Mouse (Mus musculus) liver, embryonic 16.5 days (tissue): Measurements from ENCODE around the gene Mettl11b. TPM values are rescaled to one million over a fixed set of nuclear protein-coding genes. Genes with fewer than 3 reads are reported as not detected.

Source experiments
- ATAC-seq: fragments of 200-750 bp; cut with Nextera tagmentation; 2 replicates; pipeline ENCODE4 v1.8.0; 2017; ENCODE audit warnings: low read depth, mild to moderate bottlenecking, moderate number of reproducible peaks, moderate library complexity
- H3K27ac ChIP-seq: fragments of 300-500 bp; sonication (generic); 2 replicates; pipeline ENCODE4 v1.5.1; 2014; ENCODE audit warnings: mild to moderate bottlenecking, low read length
- H3K27me3 ChIP-seq: fragments of 300-500 bp; sonication (generic); 2 replicates; pipeline ENCODE4 v1.6.1; 2014; ENCODE audit warnings: low read depth, low read length, mixed read lengths; ENCODE audit not compliant: control insufficient read depth, insufficient read depth
- H3K36me3 ChIP-seq: fragments of 300-500 bp; sonication (generic); 2 replicates; pipeline ENCODE4 v1.6.1; 2014; ENCODE audit warnings: mild to moderate bottlenecking; ENCODE audit not compliant: control insufficient read depth, insufficient read depth
- H3K4me1 ChIP-seq: fragments of 300-500 bp; sonication (generic); 2 replicates; pipeline ENCODE4 v1.6.1; 2014; ENCODE audit warnings: low read depth, low read length, mixed read lengths; ENCODE audit not compliant: control insufficient read depth
- H3K4me2 ChIP-seq: fragments of 300-500 bp; sonication (generic); 2 replicates; pipeline ENCODE4 v1.6.1; 2014; ENCODE audit warnings: low read depth, low read length, mixed read lengths
- H3K4me3 ChIP-seq: fragments of 300-500 bp; sonication (generic); 2 replicates; pipeline ENCODE4 v1.5.1; 2014; ENCODE audit warnings: low read depth, mild to moderate bottlenecking, low read length
- H3K9ac ChIP-seq: fragments of 300-500 bp; sonication (generic); 2 replicates; pipeline ENCODE4 v1.6.1; 2014; ENCODE audit warnings: low read depth, low read length
- H3K9me3 ChIP-seq: fragments of 300-500 bp; sonication (generic); replicated peaks from 2 replicates; pipeline ENCODE4 v1.6.1; 2016; ENCODE audit warnings: low read length; ENCODE audit not compliant: control insufficient read depth
- WGBS: fragments of 180-500 bp; shearing (Covaris S2); extraction: QIAGEN DNeasy Blood & Tissue Kit; methylation state at CpG from one replicate; pipeline ENCODE4 v1.1.7; 2014; ENCODE audit not compliant: insufficient replicate concordance; 5-methylcytosine and 5-hydroxymethylcytosine counted together
- polyA plus RNA-seq: library from polyadenylated mRNA; unstranded; fragments of >200 nt; fragmentation: Nextera tagmentation; extraction: Ambion mirVana; gene quantifications from 2 replicates; pipeline ENCODE4 v1.2.1, GENCODE M21; 2015

Gene Mettl11b
- polyA plus RNA-seq, 1 experiment from 2014 or later = 0.05 TPM

DNA sequence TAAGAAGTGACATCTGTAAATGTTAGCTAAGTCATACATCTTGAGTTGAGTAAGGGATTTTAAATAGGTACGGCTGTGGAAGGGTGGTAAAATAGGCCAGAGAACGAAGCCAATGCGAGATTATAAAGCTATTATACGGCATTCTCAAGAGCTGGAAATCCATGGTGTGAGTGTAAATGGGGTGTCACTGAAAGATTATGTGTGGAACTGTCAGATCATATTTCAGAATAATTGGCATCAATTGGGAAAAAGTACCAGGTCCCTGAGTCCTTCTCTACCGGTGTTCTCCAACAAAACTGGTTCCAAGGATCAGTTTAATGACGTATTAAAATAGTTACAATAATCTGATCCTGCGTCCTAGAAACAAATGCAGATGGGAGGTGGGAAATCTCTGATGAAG, 24.5 kb downstream of the Mettl11b start:
- Histone ChIP-seq H3K27ac (no peak overlapping the region), H3K9me3 (no peaks in the 10 kb centered on the region), H3K4me2 (no peak overlapping the region), H3K4me3 (no peak overlapping the region), H3K36me3 (no peaks in the 10 kb centered on the region), H3K9ac (no peak overlapping the region), H3K27me3 (no peaks in the 10 kb centered on the region), H3K4me1 (no peaks in the 10 kb centered on the region)
- ATAC-seq = no peak
- 73% methylated on average over 7 of the region's 7 CpGs for WGBS

DNA sequence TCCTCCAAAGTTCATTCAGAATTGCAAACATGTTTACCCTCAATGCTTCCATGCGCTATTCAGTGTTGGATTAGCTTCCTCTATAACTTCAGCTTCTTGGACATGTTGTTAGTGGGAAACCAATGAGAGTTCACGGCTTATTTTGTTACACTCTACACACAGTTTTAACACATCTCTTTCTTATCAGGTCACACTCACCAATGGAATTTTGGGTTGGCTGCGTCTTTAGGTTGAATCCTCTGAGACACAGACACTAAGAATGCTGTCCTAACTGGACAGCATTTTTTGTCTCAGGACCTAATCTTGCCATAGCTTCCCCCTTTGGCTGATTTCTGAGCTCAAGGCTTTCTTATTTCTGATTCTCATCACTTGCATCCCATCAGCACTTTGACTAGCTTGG, 25.3 kb downstream of the Mettl11b start:
- WGBS = 57% methylated on average over 3 of the region's 3 CpGs
- Histone ChIP-seq H3K9ac (no peak overlapping the region), H3K27me3 (no peaks in the 10 kb centered on the region), H3K27ac (no peak overlapping the region), H3K4me1 (no peaks in the 10 kb centered on the region), H3K4me3 (no peak overlapping the region), H3K36me3 (no peaks in the 10 kb centered on the region), H3K9me3 (no peaks in the 10 kb centered on the region), H3K4me2 (no peak overlapping the region)
- ATAC-seq = no peak

DNA sequence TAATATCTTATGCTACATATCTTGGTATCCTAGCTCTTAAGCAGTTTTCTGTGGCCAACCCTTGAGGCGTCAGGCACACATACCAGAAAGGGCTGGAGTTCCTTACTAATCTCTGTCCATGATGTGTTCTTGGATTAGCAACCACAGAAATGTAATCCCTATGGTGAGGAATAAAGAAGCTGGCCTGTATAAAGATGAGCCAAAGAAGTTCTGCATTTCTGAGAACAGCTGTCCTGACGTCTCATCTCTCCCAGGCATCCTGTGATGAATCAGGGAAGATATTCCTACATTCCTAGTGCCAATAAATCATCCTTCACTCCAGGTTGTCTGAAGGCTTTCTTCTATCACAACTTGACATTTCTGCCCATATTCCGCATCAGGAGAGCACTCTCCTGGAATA, 33.2 kb downstream of the Mettl11b start:
- Histone ChIP-seq H3K9me3 (no peaks in the 10 kb centered on the region), H3K27ac (no peak overlapping the region), H3K4me2 (no peak overlapping the region), H3K4me3 (no peak overlapping the region), H3K36me3 (no peaks in the 10 kb centered on the region), H3K27me3 (no peaks in the 10 kb centered on the region), H3K4me1 (no peaks in the 10 kb centered on the region), H3K9ac (no peak overlapping the region)
- 55% methylated on average over 3 of the region's 3 CpGs for WGBS
- no peak for ATAC-seq

DNA sequence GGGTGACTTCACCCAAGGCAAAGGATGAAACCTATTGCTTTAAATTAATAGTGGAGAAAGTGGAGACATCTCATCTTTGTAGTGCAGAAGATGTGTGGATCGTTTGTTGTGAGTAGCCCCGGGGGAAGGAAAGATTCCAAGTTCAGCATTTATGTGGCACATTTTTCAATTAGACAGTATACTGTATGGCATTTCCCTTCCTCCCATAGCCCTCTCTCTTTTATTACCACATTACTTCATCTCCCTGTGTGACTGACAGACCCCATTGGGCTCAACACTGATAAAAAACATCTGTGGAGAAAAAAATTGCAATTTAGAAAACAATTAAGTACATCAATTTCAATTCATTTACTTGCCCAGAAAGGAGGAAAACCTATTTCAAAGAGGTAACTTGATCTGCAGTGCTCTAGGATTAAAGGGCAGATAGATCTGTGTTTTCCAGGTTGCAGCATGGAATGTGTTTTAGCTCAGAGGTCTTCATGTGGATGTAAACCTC, 42.0 kb downstream of the Mettl11b start:
- Histone ChIP-seq H3K36me3 (no peaks in the 10 kb centered on the region), H3K4me2 (no peak overlapping the region), H3K4me1 (no peaks in the 10 kb centered on the region), H3K9me3 (no peaks in the 10 kb centered on the region), H3K27me3 (no peaks in the 10 kb centered on the region), H3K4me3 (no peak overlapping the region), H3K27ac (no peak overlapping the region), H3K9ac (no peak overlapping the region)
- 62% methylated on average over 2 of the region's 2 CpGs for WGBS
- ATAC-seq = no peak

DNA sequence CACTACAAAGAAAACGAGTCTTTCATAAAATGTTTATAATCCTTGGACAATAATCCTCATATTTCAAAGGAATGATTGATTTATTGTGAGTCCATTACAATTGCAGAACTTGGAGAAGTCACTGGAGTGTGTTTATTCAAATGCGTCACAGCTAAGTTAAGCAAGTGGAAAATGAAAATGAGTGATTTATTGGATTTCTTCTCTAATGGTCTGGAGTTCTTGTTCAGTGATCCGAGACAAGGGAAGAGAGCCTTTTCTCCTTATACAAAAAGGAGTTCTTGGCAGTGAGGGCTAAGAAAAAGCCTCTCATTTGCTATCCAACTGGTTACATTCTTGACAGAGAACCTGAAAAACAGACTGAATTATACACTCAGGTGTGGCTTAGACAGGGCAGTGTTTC, 42.9 kb downstream of the Mettl11b start:
- H3K36me3 ChIP-seq = no peaks in the 10 kb centered on the region
- ATAC-seq = no peak
- no peak overlapping the region for H3K4me2 ChIP-seq
- H3K4me1 ChIP-seq = no peaks in the 10 kb centered on the region
- no peaks in the 10 kb centered on the region for H3K27me3 ChIP-seq
- H3K9ac ChIP-seq = no peak overlapping the region
- WGBS = 47% methylated on average over 3 of the region's 3 CpGs
- H3K4me3 ChIP-seq = no peak overlapping the region
- H3K9me3 ChIP-seq = no peaks in the 10 kb centered on the region
- H3K27ac ChIP-seq = no peak overlapping the region

DNA sequence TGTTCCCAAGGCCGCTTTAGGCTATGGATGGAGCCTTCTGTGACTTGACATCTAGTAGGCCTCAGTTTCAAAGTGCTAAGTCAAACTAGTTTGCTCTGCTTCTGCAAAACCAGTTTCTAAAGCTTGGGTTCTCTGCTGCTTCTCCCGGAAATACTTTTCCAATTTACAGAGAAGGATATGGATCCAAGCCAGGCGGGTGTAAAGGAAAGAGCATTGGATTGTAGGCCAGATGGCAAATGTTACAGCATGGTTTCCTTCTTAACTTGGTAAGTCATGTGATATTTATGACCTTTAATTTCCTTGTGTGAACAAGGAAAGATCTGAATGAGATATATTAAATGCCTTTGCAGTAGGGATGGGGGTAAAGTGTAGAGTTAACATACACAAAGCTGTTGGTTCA, 52.2 kb downstream of the Mettl11b start:
- H3K4me1 ChIP-seq = no peaks in the 10 kb centered on the region
- H3K27ac ChIP-seq = no peak overlapping the region
- H3K4me2 ChIP-seq = no peak overlapping the region
- WGBS = 70% methylated on average over 3 of the region's 3 CpGs
- no peak for ATAC-seq
- H3K9ac ChIP-seq = no peak overlapping the region
- H3K36me3 ChIP-seq = no peaks in the 10 kb centered on the region
- H3K27me3 ChIP-seq = no peaks in the 10 kb centered on the region
- no peak overlapping the region for H3K4me3 ChIP-seq
- no peaks in the 10 kb centered on the region for H3K9me3 ChIP-seq

DNA sequence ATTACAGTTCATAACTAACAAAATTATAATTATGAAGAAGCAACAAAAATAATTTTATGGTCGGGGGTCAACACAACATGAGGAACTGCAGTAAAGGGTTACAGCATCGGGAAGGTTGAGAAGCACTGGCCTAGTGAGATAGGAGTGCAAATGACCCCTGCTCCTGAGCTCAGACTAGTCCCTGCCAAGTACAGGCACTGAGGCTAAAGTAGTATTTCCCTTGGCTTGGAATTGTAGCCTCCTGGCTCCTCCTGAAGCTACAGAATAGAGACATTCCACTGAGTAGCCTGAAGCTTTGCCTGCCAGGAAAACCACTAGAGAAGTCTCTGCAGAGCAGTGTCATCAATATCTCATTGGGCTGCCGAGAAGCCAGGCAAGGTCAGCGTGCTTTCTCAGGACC, 53.7 kb downstream of the Mettl11b start:
- 54% methylated on average over 4 of the region's 4 CpGs for WGBS
- H3K4me3 ChIP-seq = no peak overlapping the region
- no peak overlapping the region for H3K27ac ChIP-seq
- no peaks in the 10 kb centered on the region for H3K27me3 ChIP-seq
- no peak overlapping the region for H3K9ac ChIP-seq
- no peak for ATAC-seq
- no peaks in the 10 kb centered on the region for H3K36me3 ChIP-seq
- H3K4me2 ChIP-seq = no peak overlapping the region
- no peaks in the 10 kb centered on the region for H3K4me1 ChIP-seq
- H3K9me3 ChIP-seq = no peaks in the 10 kb centered on the region

DNA sequence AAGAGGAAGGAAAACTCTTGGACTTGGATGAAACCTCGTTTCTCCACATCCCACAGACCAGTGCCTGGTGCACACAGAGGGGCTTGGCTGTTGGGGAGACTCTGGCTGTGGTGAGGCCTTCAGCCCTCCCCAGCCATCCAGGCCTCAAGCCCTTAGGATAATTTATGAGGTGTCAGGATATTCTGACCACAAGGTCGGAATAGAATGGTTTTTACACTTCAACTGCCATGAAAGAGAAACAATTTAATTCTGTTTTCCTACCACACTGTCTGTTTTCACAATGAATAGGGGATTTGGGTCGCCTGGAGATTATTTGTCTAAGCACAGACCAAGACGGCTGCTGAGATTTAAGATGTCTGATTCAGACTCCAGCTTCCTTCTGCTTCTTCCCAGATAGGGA, 54.3 kb downstream of the Mettl11b start:
- no peak overlapping the region for H3K27ac ChIP-seq
- ATAC-seq = no peak
- H3K9ac ChIP-seq = no peak overlapping the region
- H3K4me3 ChIP-seq = no peak overlapping the region
- H3K27me3 ChIP-seq = no peaks in the 10 kb centered on the region
- H3K4me2 ChIP-seq = no peak overlapping the region
- no peaks in the 10 kb centered on the region for H3K4me1 ChIP-seq
- no peaks in the 10 kb centered on the region for H3K9me3 ChIP-seq
- no peaks in the 10 kb centered on the region for H3K36me3 ChIP-seq
- WGBS = 20% methylated on average over 4 of the region's 4 CpGs

DNA sequence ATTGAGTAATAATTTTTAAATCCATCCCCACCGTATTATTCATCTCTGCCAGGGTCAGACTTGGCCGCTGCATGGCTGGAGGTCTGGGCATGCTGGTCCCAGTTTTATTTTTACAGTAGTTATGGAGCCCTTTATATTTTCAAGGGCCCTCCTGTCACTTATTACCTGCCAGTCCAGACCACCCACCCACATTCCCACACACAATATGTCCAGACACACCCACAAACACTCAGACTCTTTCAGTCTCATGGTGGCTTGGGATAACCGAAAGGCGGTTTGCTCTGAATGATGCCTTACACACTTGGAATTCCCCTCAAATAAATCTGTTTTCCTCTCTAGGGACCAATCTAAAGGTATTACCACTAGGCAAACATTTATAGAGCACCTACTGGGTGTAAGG, 55.1 kb downstream of the Mettl11b start:
- Histone ChIP-seq H3K9ac (no peak overlapping the region), H3K4me3 (no peak overlapping the region), H3K27me3 (no peaks in the 10 kb centered on the region), H3K27ac (no peak overlapping the region), H3K4me1 (no peaks in the 10 kb centered on the region), H3K9me3 (no peaks in the 10 kb centered on the region), H3K4me2 (no peak overlapping the region), H3K36me3 (no peaks in the 10 kb centered on the region)
- 78% methylated on average over 4 of the region's 4 CpGs for WGBS
- no peak for ATAC-seq

DNA sequence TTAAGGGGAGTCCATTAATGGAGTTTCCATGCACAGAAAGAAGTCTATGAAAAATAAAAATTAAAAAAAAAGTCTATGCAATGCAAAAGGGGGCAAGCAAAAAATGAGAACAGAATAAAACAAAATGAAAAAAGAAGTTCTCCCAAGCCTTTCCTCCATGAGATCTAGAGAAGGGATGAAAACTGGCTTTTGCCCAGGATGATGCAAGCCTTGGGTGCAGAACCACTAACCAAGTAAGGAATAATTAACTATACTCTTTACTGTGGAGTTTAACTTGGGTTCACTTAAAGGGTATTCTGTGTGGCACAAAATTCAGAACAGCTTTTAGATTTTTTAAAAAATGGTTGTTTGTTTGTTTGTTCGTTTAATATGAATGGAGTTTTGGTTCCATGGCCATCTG, 62.6 kb downstream of the Mettl11b start:
- Histone ChIP-seq H3K9ac (no peak overlapping the region), H3K4me2 (no peak overlapping the region), H3K4me3 (no peak overlapping the region), H3K36me3 (no peaks in the 10 kb centered on the region), H3K4me1 (no peaks in the 10 kb centered on the region), H3K9me3 (no peaks in the 10 kb centered on the region), H3K27ac (no peak overlapping the region), H3K27me3 (no peaks in the 10 kb centered on the region)
- ATAC-seq = no peak
- 52% methylated on average over 1 of the region's 1 CpGs for WGBS
